Mouse (Mus musculus) ES-E14 (cell line): ENCODE measurements around the gene Hrnr.

ENCODE experiments used
- HCFC1 ChIP-seq: IDR thresholded peaks from 2 replicates; pipeline ENCODE4 v1.6.1; 2012; ENCODE audit warnings: low read length, inconsistent platforms, borderline replicate concordance; ENCODE audit not compliant: insufficient read depth
- ZNF384 ChIP-seq: IDR thresholded peaks from 2 replicates; pipeline ENCODE4 v1.6.1; 2012; ENCODE audit warnings: low read depth, low read length, inconsistent platforms

GRCm38 (mm10) chr3:93314388-93314787 is 5.2 kb upstream of the Hrnr start:
- TF ChIP-seq ZNF384 (no peak), HCFC1 (no peak)
